Mouse (Mus musculus): ENCODE data around the gene Prr9. TPM values are rescaled to one million over a fixed set of nuclear protein-coding genes. Genes with fewer than 3 reads are reported as not detected.

The Prr9 gene
- polyA plus RNA-seq (2017; shearing (Covaris generic)): 1 to 10 TPM in 1 of 2 experiments, not detected in 1; 1.1 TPM

GRCm38 (mm10) chr3:92123847-92124246 is at the start of gene Prr9:
Prr9 (minus strand) TSS chr3:92123947.

GRCm38 (mm10) chr3:92142644-92143043 is 18.9 kb upstream of the Prr9 start, which contains the start of gene Lelp1:
Lelp1 (minus strand) TSS chr3:92142744.

GRCm38 (mm10) chr3:92083042-92083441 is 40.7 kb downstream of the Prr9 start, which contains the start of gene Lor:
Lor (minus strand) TSS chr3:92083142.

Other genes starting within 250 kb of the Prr9 start
- gene Pglyrp3, start 109.4 kb downstream of the Prr9 start, polyA plus RNA-seq (2017; shearing (Covaris generic)): under 1 TPM in 1 of 2 experiments, not detected in 1; 0.16 TPM
- not detected for gene Lor, start 40.8 kb downstream of the Prr9 start, polyA plus RNA-seq (2017; shearing (Covaris generic))
- not detected for gene Lelp1, start 18.8 kb upstream of the Prr9 start, polyA plus RNA-seq (2017; shearing (Covaris generic))
- gene Sprr2a1, start 91.9 kb upstream of the Prr9 start, polyA plus RNA-seq (2017; shearing (Covaris generic)): not detected
- not detected for gene Sprr2a2, start 92.0 kb upstream of the Prr9 start, polyA plus RNA-seq (2017; shearing (Covaris generic))
- gene Sprr2a3, start 161.5 kb upstream of the Prr9 start, polyA plus RNA-seq (2017; shearing (Covaris generic)): not detected
- gene Sprr2b, start 192.7 kb upstream of the Prr9 start, polyA plus RNA-seq (2017; shearing (Covaris generic)): not detected
- gene Sprr2d, start 215.2 kb upstream of the Prr9 start, polyA plus RNA-seq (2017; shearing (Covaris generic)): not detected
- under 1 TPM in 1 of 2 experiments, not detected in 1; 0.35 TPM for gene Sprr2e, start 228.2 kb upstream of the Prr9 start, polyA plus RNA-seq (2017; shearing (Covaris generic))
- gene Sprr2f, start 241.2 kb upstream of the Prr9 start, polyA plus RNA-seq (2017; shearing (Covaris generic)): not detected

Data from activated CD4-positive, CD25-positive, alpha-beta regulatory T cell (primary cell).